Mouse (Mus musculus) stomach, postnatal 0 days (tissue): Measurements from ENCODE around the gene Otog.

Experiments
- CTCF ChIP-seq: IDR thresholded peaks from 2 replicates; pipeline ENCODE4 v1.5.1; 2016; ENCODE audit warnings: antibody characterized with exemption, low read depth, mild to moderate bottlenecking, moderate library complexity
- EP300 ChIP-seq: optimal IDR thresholded peaks from 2 replicates; pipeline ENCODE3; 2016; ENCODE audit warnings: antibody characterized with exemption

DNA sequence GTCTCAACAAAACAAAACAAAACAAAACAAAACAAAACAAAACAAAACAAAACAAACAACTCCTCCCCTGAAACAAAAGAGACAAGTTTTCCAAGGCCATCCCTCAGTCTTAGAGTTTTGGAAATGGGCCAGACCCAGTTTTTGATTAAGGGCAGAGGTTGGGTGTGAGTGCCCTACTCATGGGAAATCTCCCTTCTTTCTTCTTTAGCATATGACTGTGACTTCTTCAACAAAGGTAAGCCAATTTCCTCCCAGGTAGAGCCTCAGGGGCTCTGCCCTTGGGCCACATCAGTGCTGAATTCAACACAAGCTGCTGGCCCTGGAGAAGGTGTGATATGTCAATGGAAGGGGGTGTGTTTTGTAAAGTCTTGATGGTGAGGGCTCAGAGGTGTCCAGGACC is 40.1 kb downstream of the Otog start:
- no peak for TF ChIP-seq CTCF
- no peak for TF ChIP-seq EP300
